Mouse (Mus musculus): Measurements from ENCODE around the gene Tyk2. TPM values are rescaled to one million over a fixed set of nuclear protein-coding genes. Genes with fewer than 3 reads are reported as not detected.

Tyk2 gene
- polyA plus RNA-seq, 1 experiment: 4.1 TPM

DNA sequence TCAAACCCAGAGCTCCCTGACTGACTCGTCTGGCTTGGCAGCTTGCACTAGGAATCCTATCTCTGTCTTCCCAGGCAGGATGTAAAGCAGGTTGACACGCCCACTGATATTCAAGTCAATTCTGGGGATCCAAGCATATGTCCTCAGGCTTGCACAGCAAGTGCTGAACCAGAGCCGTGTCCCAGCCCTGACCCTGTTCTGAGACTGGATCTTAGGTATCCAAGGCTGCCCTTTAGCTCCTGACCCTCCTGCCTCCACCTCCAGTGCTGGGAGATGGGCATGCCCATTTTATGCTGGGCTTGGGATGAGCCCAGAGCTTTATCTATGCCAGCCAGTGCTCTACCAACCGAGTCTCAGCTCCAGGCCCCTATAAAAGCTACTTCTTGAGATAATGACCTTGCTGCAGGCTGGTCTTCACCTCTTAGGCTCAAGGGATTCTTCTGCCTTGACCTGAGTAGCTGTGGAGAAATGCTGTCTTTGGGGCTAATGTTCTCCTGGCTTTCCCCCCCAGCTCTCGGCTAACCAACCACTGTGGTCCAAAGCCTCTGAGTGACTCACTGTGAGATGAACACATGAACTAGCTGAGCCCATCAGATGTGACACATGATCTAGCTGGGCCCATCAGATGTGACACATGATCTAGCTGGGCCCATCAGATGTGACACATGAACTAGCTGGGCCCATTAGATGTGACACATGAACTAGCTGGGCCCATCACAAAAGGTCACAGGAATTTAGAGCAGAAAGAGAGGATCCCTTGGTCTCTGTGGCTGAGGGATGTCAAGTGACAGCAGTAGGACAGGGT is 25.1 kb downstream of the Tyk2 start:
- no peak overlapping the region for H3K4me3 ChIP-seq (ENCODE audit: insufficient read depth, low read depth, low read length)
- H3K27ac ChIP-seq (replicated peaks; ENCODE audit: low read depth, low read length): no peak overlapping the region
- H3K4me1 ChIP-seq (ENCODE audit: control insufficient read depth, insufficient read depth, insufficient read length, low read length): no peaks in the 10 kb centered on the region

DNA sequence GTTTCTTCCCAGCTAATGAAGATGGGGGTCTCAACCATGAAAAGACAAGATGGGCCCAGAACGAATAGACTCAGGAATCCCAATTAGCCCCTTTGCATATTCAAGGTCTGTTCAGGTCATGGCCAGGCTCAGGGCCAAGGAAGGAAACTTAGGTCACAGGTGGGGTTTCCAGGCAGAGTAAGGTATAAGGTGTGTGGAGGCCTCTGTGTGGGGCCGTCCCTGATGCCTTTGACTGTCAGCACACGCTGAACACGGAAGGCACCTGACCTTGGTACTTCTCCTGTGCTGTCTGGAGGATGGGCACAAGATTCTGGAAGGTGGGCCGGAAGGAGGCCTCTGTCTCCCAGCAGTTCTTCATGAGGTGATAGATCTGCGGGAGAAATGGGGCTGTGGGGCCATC is 26.2 kb downstream of the Tyk2 start:
- no peaks in the 10 kb centered on the region for H3K4me1 ChIP-seq (ENCODE audit: control insufficient read depth, insufficient read depth, insufficient read length, low read length)
- H3K27ac ChIP-seq (replicated peaks; ENCODE audit: low read depth, low read length): no peak overlapping the region
- H3K4me3 ChIP-seq (ENCODE audit: insufficient read depth, low read depth, low read length): no peak overlapping the region

DNA sequence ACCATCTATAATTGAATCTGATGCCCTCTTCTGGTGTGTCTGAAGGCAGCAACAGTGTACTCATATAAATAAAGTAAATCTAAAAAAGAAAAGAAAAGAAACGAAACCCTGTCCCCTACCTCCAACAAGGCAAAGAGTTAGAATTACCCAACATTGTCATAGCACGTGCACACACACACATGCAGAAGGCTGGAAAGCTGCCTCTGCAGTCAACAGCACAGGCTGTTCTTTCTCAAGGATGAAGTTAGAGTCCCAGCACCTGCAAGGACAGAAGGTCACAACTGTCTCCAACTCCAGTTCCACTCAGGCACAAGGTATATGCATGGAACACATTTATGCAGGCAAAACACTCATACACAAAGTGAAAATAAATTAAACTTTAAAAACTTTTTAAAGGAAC is 29.0 kb downstream of the Tyk2 start:
- Histone ChIP-seq H3K4me3 (ENCODE audit: insufficient read depth, low read depth, low read length) (no peak overlapping the region), H3K4me1 (ENCODE audit: control insufficient read depth, insufficient read depth, insufficient read length, low read length) (no peaks in the 10 kb centered on the region), H3K27ac (replicated peaks; ENCODE audit: low read depth, low read length) (no peak overlapping the region)

DNA sequence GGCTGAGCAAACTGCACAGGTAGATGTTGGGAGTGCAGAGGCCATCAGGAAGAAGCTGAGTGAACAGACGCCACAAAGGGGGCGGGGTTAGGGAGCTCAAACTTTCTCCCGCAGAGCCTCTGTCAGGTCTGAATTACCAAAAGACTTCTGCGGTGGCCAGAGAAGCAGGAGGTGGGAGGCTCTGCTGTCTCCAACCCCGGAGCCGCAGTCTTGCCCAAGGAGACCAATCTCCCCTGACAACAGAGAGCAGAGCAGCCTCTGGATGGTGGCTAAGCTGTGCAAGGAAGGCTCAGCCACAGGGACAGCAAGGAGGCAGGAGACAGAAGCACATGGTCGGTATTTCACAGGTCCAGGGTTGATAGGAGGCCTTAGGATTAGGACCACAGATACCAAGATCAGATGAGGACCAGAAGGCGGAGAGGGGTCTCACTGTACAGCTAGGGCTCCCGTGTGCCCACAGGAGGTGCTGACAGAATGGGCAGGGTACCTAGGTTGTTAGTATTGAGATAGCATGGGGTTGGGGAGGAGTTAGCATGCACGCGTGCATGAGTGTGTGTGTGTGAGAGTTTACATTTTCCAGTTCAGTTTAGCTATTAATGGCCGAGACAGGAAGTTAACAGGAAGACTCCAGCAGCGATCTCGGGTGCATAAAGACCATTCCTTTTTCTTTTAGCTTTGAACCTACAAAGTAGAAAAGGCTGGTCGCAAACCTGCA is 30.4 kb downstream of the Tyk2 start:
- Histone ChIP-seq H3K27ac (replicated peaks; ENCODE audit: low read depth, low read length) (no peak overlapping the region), H3K4me3 (ENCODE audit: insufficient read depth, low read depth, low read length) (no peak overlapping the region), H3K4me1 (ENCODE audit: control insufficient read depth, insufficient read depth, insufficient read length, low read length) (no peaks in the 10 kb centered on the region)

DNA sequence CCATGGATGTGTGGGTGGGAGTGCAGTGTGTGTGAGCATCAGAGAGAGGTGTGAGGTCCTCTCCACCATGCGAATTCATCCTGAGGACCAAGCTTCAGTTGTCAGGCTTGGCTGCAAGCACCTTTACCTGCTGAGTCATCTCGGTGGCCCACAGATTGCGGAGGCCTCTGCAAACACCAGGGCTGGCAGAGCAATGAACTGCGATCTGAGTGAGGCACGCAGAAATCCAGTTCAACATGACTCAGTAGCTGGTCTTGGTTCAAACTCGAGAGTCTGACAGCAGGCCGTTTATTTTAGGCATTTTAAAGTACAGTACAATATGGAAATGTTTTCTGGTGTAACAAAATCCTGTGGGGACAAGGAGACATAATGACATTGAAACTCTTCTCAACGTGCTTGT is 33.2 kb downstream of the Tyk2 start:
- H3K27ac ChIP-seq (replicated peaks; ENCODE audit: low read depth, low read length): no peak overlapping the region
- H3K4me3 ChIP-seq (ENCODE audit: insufficient read depth, low read depth, low read length): no peak overlapping the region
- H3K4me1 ChIP-seq (ENCODE audit: control insufficient read depth, insufficient read depth, insufficient read length, low read length): no peaks in the 10 kb centered on the region

DNA sequence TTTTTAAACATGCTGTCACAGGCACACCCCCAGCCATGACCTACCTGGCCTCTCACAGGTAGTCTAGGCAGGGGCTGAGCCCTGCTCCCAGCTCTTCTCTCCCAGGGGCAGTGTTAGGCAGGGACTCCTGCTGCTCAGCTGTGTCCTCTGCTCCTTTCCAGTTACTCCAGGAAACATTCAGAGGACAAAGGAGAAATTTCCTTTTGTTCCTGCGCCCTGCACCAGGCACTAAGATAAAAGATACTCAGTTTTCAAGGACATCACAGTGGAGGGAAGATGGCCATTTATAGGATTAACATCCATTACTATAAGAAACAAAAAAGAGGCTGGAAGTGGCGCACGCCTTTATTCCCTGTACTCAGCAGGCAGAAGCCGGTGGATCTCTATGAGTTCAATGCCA is 35.1 kb downstream of the Tyk2 start:
- Histone ChIP-seq H3K4me1 (ENCODE audit: control insufficient read depth, insufficient read depth, insufficient read length, low read length) (peaks cover under 1% of the 10 kb centered on the region; the same call in 1 of the 2 replicates), H3K4me3 (ENCODE audit: insufficient read depth, low read depth, low read length) (no peak overlapping the region), H3K27ac (replicated peaks; ENCODE audit: low read depth, low read length) (no peak overlapping the region)

DNA sequence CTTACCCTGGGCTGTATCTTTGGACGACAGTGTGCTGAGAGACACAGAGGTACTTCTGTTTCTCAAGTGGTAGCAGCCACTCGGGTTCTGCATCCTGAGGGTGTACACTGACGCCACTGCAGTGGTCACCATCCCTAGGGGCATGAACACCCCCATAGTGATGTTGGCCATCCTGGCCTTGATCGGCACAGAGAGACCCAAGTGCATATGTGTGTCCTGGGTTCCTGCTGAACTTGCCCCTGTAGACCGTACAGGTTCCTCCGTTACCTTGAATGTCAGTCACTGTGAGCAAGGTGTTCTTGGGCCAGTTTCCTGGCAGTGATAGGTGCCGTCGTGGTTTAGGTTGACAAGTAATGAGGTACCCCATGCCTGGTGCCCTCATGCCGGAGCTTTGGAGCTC is 37.6 kb downstream of the Tyk2 start:
- no peak overlapping the region for H3K4me3 ChIP-seq (ENCODE audit: insufficient read depth, low read depth, low read length)
- H3K27ac ChIP-seq (replicated peaks; ENCODE audit: low read depth, low read length): no peak overlapping the region
- peaks cover 6% of the 10 kb centered on the region for H3K4me1 ChIP-seq (ENCODE audit: control insufficient read depth, insufficient read depth, insufficient read length, low read length)

DNA sequence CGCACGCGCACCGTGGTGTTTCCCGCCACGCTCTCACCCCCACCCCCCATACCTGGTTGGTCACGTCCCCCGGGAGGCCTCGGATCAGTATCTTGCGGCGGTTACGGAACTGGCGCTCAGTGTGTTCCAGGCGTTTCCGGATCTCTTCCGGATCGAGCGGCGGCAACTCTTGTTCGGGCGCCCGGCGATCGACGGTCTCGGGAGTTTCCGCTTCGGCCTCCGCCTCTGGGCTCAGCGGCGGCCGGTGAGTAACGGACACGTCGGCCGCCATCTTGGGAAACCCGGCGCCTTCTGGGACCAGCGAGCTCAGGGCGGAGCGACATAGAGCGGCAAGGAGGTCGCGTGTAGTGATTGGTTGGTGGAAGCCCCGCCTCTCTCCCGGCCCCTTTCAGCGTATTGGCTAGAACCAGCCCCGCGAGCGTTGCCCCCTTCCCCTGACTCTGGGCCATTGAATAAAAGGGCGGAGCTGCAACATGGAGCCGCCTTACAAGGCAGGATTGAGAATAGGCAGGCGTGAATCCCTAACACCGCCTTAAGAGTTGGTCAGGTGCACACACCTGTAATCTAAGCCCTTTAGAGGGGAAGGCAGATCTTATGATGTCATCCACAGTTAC is 39.2 kb downstream of the Tyk2 start, which contains the start of the genes Gm38431 and Raver1:
Gene Gm38431 (minus strand): TSS at position 291 of the 614 bp plus-strand sequence.
Gene Raver1 (minus strand): TSS at position 302 of the 614 bp plus-strand sequence.
- Histone ChIP-seq H3K4me1 (ENCODE audit: control insufficient read depth, insufficient read depth, insufficient read length, low read length) (peaks cover 6% of the 10 kb centered on the region), H3K27ac (replicated peaks; ENCODE audit: low read depth, low read length) (peak within 1 kb of the TSS; percentile 91), H3K4me3 (ENCODE audit: insufficient read depth, low read depth, low read length) (peak within 1 kb of the TSS; percentile 85)

DNA sequence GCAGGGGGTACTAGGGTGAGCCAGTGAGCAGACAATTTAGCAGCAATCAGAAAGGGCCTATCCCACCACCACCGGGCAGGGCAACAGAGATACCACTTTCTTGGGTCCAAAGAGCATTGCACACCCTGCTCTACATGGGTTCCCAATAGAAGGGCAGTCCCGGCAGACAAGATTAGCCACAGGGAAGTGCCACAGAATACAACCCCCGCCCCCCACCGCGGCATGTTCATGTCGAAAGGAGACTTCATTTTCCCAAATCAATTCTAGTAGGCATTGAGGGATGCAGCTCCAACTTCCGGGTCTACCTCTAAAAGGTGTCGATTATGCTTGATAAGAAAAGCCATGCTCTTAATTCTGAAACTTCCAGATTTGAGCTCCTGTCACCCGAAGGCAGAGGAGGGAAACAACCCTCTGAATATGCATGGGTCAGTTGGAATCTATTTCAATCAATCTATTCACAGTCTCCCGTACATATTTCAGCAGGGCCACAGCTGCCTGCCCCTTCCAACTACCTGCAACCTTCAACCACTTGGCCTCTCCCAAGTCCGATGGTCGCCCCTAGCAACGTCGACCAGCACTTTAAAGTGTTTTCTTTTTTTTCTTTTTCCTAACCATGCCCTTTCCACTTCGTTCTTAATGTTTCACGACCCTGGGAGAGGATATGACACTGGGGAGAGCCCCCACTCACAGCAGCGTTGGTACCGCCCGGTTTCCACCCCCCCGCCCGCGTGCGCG is 39.9 kb downstream of the Tyk2 start:
- H3K27ac ChIP-seq (replicated peaks; ENCODE audit: low read depth, low read length): no peak overlapping the region; the same call in 1 of the 2 replicates
- peak overlapping the region; percentile 85 for H3K4me3 ChIP-seq (ENCODE audit: insufficient read depth, low read depth, low read length)
- H3K4me1 ChIP-seq (ENCODE audit: control insufficient read depth, insufficient read depth, insufficient read length, low read length): peaks cover 6% of the 10 kb centered on the region

DNA sequence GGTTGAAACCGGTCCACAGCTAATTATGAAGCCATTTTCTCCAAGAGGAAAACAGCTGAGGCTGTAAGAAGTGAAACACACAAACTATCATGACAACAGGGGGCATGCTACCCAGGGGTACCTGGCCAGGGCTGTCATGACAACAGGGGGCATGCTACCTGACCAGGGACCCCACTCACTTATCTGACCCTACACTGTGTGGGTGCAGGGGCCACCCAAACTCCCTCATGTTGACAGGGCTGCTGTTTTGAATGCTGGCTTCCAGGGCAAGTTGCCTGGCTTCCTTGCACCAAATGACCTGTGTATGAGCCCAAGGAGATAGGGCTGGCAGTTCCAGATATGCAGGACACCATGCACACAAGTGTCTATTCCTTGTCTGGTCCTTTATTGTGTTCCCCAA is 40.5 kb downstream of the Tyk2 start:
- peaks cover 6% of the 10 kb centered on the region for H3K4me1 ChIP-seq (ENCODE audit: control insufficient read depth, insufficient read depth, insufficient read length, low read length)
- H3K27ac ChIP-seq (replicated peaks; ENCODE audit: low read depth, low read length): no peak overlapping the region
- peak overlapping the region; percentile 85 for H3K4me3 ChIP-seq (ENCODE audit: insufficient read depth, low read depth, low read length)

DNA sequence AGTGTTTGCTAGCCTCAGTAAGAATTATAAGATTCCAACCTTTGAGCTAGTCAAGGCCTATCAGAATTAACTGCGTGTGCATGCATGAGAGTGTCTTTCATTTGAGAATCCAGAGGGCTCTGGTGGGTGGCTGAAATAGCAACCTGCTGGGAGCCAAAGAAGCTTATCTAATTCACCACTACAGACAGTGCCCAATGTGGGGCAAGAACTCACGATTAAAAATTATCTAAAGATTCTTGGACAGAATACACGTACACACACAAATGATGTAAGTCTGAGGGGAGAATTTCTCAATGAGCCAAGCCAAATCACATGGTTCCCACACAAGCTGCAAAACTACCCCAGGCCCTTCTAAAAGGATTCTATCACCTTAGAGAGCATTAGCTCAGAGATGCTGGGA is 47.7 kb downstream of the Tyk2 start:
- H3K27ac ChIP-seq (replicated peaks; ENCODE audit: low read depth, low read length): no peak overlapping the region
- no peaks in the 10 kb centered on the region for H3K4me1 ChIP-seq (ENCODE audit: control insufficient read depth, insufficient read depth, insufficient read length, low read length)
- H3K4me3 ChIP-seq (ENCODE audit: insufficient read depth, low read depth, low read length): no peak overlapping the region

DNA sequence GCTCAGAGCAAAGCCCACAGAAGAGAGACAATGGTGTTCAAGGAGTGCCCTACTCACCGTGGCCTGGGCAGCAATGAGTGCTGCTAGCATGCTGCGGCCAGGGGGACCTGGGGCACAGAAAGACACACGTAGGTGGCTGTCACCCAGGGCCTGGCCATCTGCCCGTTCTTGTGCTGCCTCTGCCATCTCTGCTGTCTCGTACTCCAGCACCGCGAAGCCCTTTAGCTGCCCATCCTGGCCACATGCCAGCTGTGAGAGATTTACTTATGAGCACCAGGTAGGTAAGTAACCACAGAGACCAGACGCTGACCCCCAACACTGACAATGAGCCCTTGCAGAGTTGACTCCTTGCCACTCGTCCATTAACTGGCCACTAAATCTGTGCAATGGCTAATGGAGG is 49.9 kb downstream of the Tyk2 start:
- Histone ChIP-seq H3K4me1 (ENCODE audit: control insufficient read depth, insufficient read depth, insufficient read length, low read length) (no peaks in the 10 kb centered on the region), H3K4me3 (ENCODE audit: insufficient read depth, low read depth, low read length) (no peak overlapping the region), H3K27ac (replicated peaks; ENCODE audit: low read depth, low read length) (no peak overlapping the region)

DNA sequence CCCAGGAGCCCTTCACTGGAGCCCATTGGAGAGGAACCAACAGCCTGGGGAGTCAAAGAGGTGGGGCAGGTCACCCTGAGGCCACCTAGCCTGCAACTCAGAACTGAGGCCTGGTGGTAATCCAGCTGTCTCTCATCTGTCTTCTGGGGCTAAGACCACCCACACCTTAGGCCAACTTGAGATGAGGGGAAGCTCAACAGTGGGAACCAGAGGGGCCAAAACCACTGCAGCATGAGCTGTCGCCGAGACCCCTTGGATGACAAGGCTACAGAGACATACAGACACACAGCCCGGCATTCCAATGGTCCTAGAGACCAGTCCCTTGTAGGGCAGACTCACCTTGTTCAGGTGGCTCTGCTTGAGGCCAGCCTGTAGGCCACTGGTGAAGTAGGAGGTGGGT is 55.4 kb downstream of the Tyk2 start:
- Histone ChIP-seq H3K27ac (replicated peaks; ENCODE audit: low read depth, low read length) (no peak overlapping the region), H3K4me3 (ENCODE audit: insufficient read depth, low read depth, low read length) (no peak overlapping the region), H3K4me1 (ENCODE audit: control insufficient read depth, insufficient read depth, insufficient read length, low read length) (peaks cover 7% of the 10 kb centered on the region; the same call in 1 of the 2 replicates)

DNA sequence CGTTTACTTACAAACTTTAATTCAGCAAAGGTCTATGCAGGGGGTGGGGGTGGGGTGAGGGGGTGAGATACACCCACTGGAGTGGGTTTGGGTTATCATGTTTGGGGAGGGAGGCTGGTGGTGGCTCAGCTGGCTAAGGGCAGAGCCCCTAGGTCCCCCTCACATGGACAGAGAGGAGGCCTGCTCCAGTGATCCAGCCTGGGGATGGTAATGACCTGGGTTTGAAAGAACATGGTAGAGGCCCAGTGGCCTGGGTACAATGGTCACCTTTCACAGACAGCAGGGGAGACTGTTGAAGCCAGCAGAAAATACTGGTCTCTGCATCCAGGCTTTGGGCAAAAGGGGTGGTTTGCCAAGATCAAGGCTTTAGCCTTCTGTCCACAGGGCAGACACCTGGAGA is 56.9 kb downstream of the Tyk2 start:
- Histone ChIP-seq H3K4me1 (ENCODE audit: control insufficient read depth, insufficient read depth, insufficient read length, low read length) (peaks cover 7% of the 10 kb centered on the region; the same call in 1 of the 2 replicates), H3K27ac (replicated peaks; ENCODE audit: low read depth, low read length) (no peak overlapping the region)

More for the DNA sequence above, 56.9 kb downstream of the Tyk2 start:
- peak overlapping the region; percentile 80; the same call in 1 of the 2 replicates for H3K4me3 ChIP-seq (ENCODE audit: insufficient read depth, low read depth, low read length)
